Mouse (Mus musculus) G1E (cell line): ENCODE results near the gene Ugcg.

Source experiments
- CTCF ChIP-seq: IDR thresholded peaks from 2 replicates; pipeline ENCODE4 v1.5.1; 2012; ENCODE audit warnings: low read depth, low read length, inconsistent platforms, mixed read lengths
- GATA1 ChIP-seq: IDR thresholded peaks from 2 replicates; pipeline ENCODE4 v1.6.1; 2012; ENCODE audit warnings: borderline replicate concordance, low read length, inconsistent platforms, mixed read lengths
- POLR2AphosphoS5 ChIP-seq: IDR thresholded peaks from 2 replicates; pipeline ENCODE4 v1.6.1; 2012; ENCODE audit warnings: low read depth, low read length, inconsistent platforms; ENCODE audit not compliant: insufficient replicate concordance

DNA sequence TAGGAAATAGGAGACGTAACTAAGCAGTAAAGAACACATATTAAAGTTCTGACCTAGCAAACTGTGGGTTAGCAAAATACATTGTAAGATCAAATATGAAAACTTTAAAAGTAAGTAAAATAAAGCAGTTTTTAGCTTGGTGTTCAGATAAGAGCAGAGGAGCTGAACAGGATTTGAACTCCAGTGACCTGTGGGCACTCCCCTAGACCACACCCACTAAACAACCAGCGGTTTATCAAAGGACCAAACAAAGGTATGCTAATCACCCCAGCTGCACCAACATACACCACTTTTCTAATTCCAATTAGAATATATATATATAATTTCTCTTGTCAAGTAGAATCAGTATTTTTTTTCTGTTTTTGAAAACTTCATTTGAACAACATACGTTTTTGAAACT is 3.4 kb upstream of the Ugcg start:
- TF ChIP-seq POLR2AphosphoS5, result no peak
- TF ChIP-seq GATA1, result no peak
- no peak for TF ChIP-seq CTCF
